Mouse (Mus musculus) CH12.LX (cell line): ENCODE results near the gene Zbtb4. TPM values are rescaled to one million over a fixed set of nuclear protein-coding genes. Genes with fewer than 3 reads are reported as not detected.
"Not testable (repeated sequence)": the region's sequence is repeated elsewhere in the genome, so short reads cannot be mapped to it uniquely, and the experiment has no call there.

ENCODE experiments used
- DNase-seq: peaks from one replicate; pipeline ENCODE4 v3.0.0-alpha.2; 2013; ENCODE audit errors: extremely low read depth
- H3K27ac ChIP-seq: 2 replicates; pipeline ENCODE4 v1.5.1; 2012; ENCODE audit warnings: low read depth, mild to moderate bottlenecking, control low read depth, moderate library complexity; ENCODE audit not compliant: insufficient read depth
- H3K27me3 ChIP-seq: replicated peaks from 2 replicates; pipeline ENCODE3; 2012; ENCODE audit warnings: inconsistent platforms
- H3K36me3 ChIP-seq, 2 experiments: replicated peaks in 1 of 2; 2 replicates each; pipeline versions ENCODE3 to v1.6.1; 2012; ENCODE audit warnings: inconsistent platforms in 1 of 2, low read length in 1 of 2, mild to moderate bottlenecking in 1 of 2, mixed read lengths in 1 of 2, moderate library complexity in 1 of 2; ENCODE audit not compliant: control insufficient read depth in 1 of 2, insufficient read depth in 1 of 2
- H3K4me1 ChIP-seq, 2 experiments: 2 replicates each; pipeline ENCODE4 v1.6.1; 2012; ENCODE audit warnings: inconsistent platforms in 1 of 2, moderate library complexity in 1 of 2; ENCODE audit not compliant: insufficient read depth in 2 of 2, control insufficient read depth in 1 of 2
- H3K4me2 ChIP-seq: 2 replicates; pipeline ENCODE4 v1.6.1; 2012; ENCODE audit warnings: low read depth, mild to moderate bottlenecking, control low read depth; ENCODE audit not compliant: poor library complexity, insufficient read depth, severe bottlenecking
- H3K4me3 ChIP-seq, 3 experiments: fragments of 150-350 bp in 1 of 3; sonication (generic) in 1 of 3; replicated peaks in 1 of 3; 2 replicates each; pipeline versions ENCODE3 to v1.5.1; 2011 to 2012; ENCODE audit warnings: low read depth in 2 of 3, low read length in 2 of 3, mild to moderate bottlenecking in 2 of 3, moderate library complexity in 2 of 3, control low read depth in 1 of 3, improper control_type of control experiment in 1 of 3, inconsistent platforms in 1 of 3, mixed read lengths in 1 of 3; ENCODE audit not compliant: poor library complexity in 1 of 3
- H3K79me2 ChIP-seq: replicated peaks from 2 replicates; pipeline ENCODE4 v1.6.1; 2012; ENCODE audit warnings: mild to moderate bottlenecking, moderate library complexity; ENCODE audit not compliant: control insufficient read depth, poor library complexity, insufficient read depth, severe bottlenecking; ENCODE audit errors: extremely low read depth
- H3K9ac ChIP-seq: 2 replicates; pipeline ENCODE4 v1.6.1; 2012; ENCODE audit warnings: low read depth, mild to moderate bottlenecking, control low read depth, moderate library complexity; ENCODE audit not compliant: insufficient read depth
- H3K9me3 ChIP-seq: replicated peaks from 2 replicates; pipeline ENCODE3; 2012; ENCODE audit warnings: low read length, inconsistent platforms, mixed read lengths
- CHD2 ChIP-seq: IDR thresholded peaks from 2 replicates; pipeline ENCODE4 v1.6.1; 2011; ENCODE audit warnings: low read length, improper control_type of control experiment
- CTCF ChIP-seq, 2 experiments: IDR thresholded peaks in 1 of 2; conservative IDR thresholded peaks in 1 of 2; 2 replicates each; pipeline ENCODE4 v1.5.1; 2011 to 2012; ENCODE audit warnings: low read depth in 2 of 2, low read length in 2 of 2, improper control_type of control experiment in 1 of 2, inconsistent platforms in 1 of 2, mild to moderate bottlenecking in 1 of 2, moderate library complexity in 1 of 2
- KAT2A ChIP-seq: IDR thresholded peaks from 2 replicates; pipeline ENCODE4 v1.6.1; 2012; ENCODE audit warnings: low read length, improper control_type of control experiment, inconsistent platforms; ENCODE audit not compliant: insufficient replicate concordance
- MAFK ChIP-seq: IDR thresholded peaks from 2 replicates; pipeline ENCODE4 v1.6.1; 2011; ENCODE audit warnings: low read length, improper control_type of control experiment; ENCODE audit not compliant: insufficient replicate concordance
- POLR2A ChIP-seq: IDR thresholded peaks from 2 replicates; pipeline ENCODE4 v1.6.1; 2011; ENCODE audit warnings: low read depth, mild to moderate bottlenecking, improper control_type of control experiment, low read length
- RAD21 ChIP-seq: IDR thresholded peaks from 2 replicates; pipeline ENCODE4 v1.6.1; 2011; ENCODE audit warnings: low read depth, mild to moderate bottlenecking, low read length, improper control_type of control experiment, moderate library complexity
- SIN3A ChIP-seq: IDR thresholded peaks from 2 replicates; pipeline ENCODE4 v1.6.1; 2012; ENCODE audit warnings: low read length, improper control_type of control experiment, inconsistent platforms
- SMC3 ChIP-seq: IDR thresholded peaks from 2 replicates; pipeline ENCODE4 v1.6.1; 2011; ENCODE audit warnings: low read depth, low read length, improper control_type of control experiment
- TCF12 ChIP-seq: IDR thresholded peaks from 2 replicates; pipeline ENCODE4 v1.6.1; 2014; ENCODE audit warnings: low read depth, mild to moderate bottlenecking, inconsistent platforms, low read length, improper control_type of control experiment
- ZNF384 ChIP-seq: IDR thresholded peaks from 2 replicates; pipeline ENCODE4 v1.6.1; 2012; ENCODE audit warnings: low read depth, low read length, improper control_type of control experiment, inconsistent platforms
- dilution Hi-C: fragments of 300-500 bp; cut with MboI; formaldehyde crosslinking; loops from 2 replicates; pipeline ENCODE4 v1.14.3; 2020; ENCODE audit warnings: low sequenced_read_pairs; ENCODE audit not compliant: extremely low pct_unique_long_range_greater_than_20kb, extremely low pct_ligation_motif_present
- in situ Hi-C: fragments of 300-500 bp; cut with MboI; formaldehyde crosslinking; loops from 3 replicates; pipeline ENCODE4 v1.14.3; 2019; ENCODE audit warnings: low sequenced_read_pairs, low pct_ligation_motif_present, low pct_unique_long_range_greater_than_20kb, mixed read lengths
- polyA plus RNA-seq: library from polyadenylated mRNA; unstranded; fragments of >175 nt; gene quantifications from 2 replicates; pipeline ENCODE4 v1.2.1, GENCODE M21; 2012; ENCODE audit warnings: low read depth; ENCODE audit not compliant: insufficient read length
- total RNA-seq, 2 experiments: library from RNA; depleted of rRNA; stranded (reverse); fragments of 300-350 nt in 1 of 2; fragments of >200 nt in 1 of 2; gene quantifications; 2 replicates each; pipeline ENCODE4 v1.2.3; 2012 to 2014

Zbtb4 gene
- total and polyA plus RNA-seq, 3 experiments: 0.75 to 3.4 (median 2.3) TPM

DNA sequence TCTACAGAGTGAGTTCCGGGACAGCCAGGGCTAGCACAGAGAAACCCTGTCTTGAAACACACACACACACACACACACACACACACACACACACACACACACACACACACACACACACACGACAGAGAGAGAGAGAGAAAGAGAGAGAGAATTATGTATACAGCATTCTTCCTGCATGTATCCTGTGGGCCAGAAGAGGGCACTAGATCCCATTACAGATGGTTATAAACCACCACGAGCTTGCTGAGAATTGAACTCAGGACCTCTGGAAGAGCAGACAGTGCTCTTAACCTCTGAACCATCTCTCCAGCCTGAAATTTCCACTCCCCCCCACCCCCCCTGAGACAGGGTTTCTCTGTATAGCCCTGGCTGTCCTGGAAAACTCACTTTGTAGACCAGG, 34.3 kb upstream of the Zbtb4 start:
- in situ Hi-C loops: not testable (repeated sequence)

GRCm38 (mm10) chr11:69751635-69752034, 14.1 kb upstream of the Zbtb4 start:
- Histone ChIP-seq H3K9me3 (no peaks in the 10 kb centered on the region), H3K4me2 (no peak overlapping the region), H3K4me3 (no peak overlapping the region), H3K27ac (no peak overlapping the region), H3K9ac (no peak overlapping the region), H3K27me3 (no peaks in the 10 kb centered on the region), H3K79me2 (peaks cover 89% of the 10 kb centered on the region), H3K36me3 (peaks cover 18 to 57% of the 10 kb centered on the region in 2 experiments), H3K4me1 (peaks cover 5 to 47% of the 10 kb centered on the region in 2 experiments)
- in situ Hi-C loops: no loop called here
- dilution Hi-C loops: no loop called here
- TF ChIP-seq CHD2: no peak
- TF ChIP-seq TCF12: no peak
- no peak for TF ChIP-seq SIN3A
- TF ChIP-seq ZNF384: no peak
- no peak for TF ChIP-seq MAFK
- TF ChIP-seq KAT2A: no peak
- TF ChIP-seq POLR2A: no peak
- DNase-seq: no peak

More for the DNA sequence above, 34.3 kb upstream of the Zbtb4 start:
- TF ChIP-seq RAD21 (peak; percentile 22), CTCF (conservative IDR thresholded peaks at IDR 0.05 in 1 of 2, IDR thresholded peaks at IDR 0.05 in 1 of 2; ENCODE audit: low read depth in 2 of 2, low read length in 2 of 2) (peak in 1 of 2 experiments; percentile 44; a peak in 2 of 4 replicates), SMC3 (peak; percentile 40)
- H3K4me3 ChIP-seq, H3K79me2 ChIP-seq, H3K4me2 ChIP-seq, H3K4me1 ChIP-seq, DNase-seq, dilution Hi-C loops, H3K9ac ChIP-seq, H3K27ac ChIP-seq, H3K9me3 ChIP-seq, H3K27me3 ChIP-seq: not testable (repeated sequence)
- H3K36me3 ChIP-seq: peaks cover 28 to 35% of the 10 kb centered on the region in 2 experiments

DNA sequence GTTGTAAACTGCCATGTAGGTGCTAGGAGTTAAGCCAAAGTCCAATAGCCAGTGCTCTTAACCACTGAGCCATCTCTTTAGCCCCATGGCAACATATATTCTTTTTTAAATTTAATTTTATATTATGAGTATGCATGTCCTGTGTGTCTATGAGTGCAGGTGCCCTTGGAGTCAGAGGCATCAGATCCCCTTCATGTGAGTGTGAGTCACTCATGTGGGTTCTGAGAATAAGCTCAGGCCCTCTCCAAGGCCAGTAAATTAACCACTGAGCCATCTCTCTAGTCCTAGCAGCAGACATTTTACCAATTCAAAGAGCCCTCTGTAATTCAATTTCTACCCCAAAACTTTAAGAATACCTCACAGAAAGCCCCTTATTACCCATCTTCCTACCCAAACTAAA, 13.0 kb upstream of the Zbtb4 start:
- Histone ChIP-seq H3K9me3 (no peaks in the 10 kb centered on the region), H3K9ac (no peak overlapping the region), H3K4me1 (peaks cover 5 to 51% of the 10 kb centered on the region in 2 experiments), H3K27me3 (no peaks in the 10 kb centered on the region), H3K4me2 (peak overlapping the region; percentile 42; the same call in 1 of the 2 replicates), H3K27ac (no peak overlapping the region), H3K79me2 (peaks cover 97% of the 10 kb centered on the region), H3K4me3 (no peak overlapping the region), H3K36me3 (peaks cover 8 to 48% of the 10 kb centered on the region in 2 experiments)
- dilution Hi-C loops: no loop called here
- 0 out of 2 replicates have a peak, but pooled peaks have one; percentile 1 for TF ChIP-seq ZNF384
- TF ChIP-seq RAD21: no peak
- in situ Hi-C loops: no loop called here
- DNase-seq: no peak
